Mouse (Mus musculus) hindbrain, postnatal 0 days (tissue): ENCODE measurements around the gene Klk1b1. TPM values are rescaled to one million over a fixed set of nuclear protein-coding genes. Genes with fewer than 3 reads are reported as not detected.

Experiments used
- ATAC-seq: fragments of 200-750 bp; cut with Nextera tagmentation; 2 replicates; pipeline ENCODE4 v1.8.0; 2017; ENCODE audit warnings: mild to moderate bottlenecking, moderate TSS enrichment, moderate library complexity
- DNase-seq: peaks from one replicate; pipeline ENCODE4 v3.0.0-alpha.2; 2015; ENCODE audit warnings: low spot score
- H3K27ac ChIP-seq: fragments of 300-500 bp; sonication (generic); 2 replicates; pipeline ENCODE4 v1.5.1; 2014; ENCODE audit warnings: mild to moderate bottlenecking
- H3K27me3 ChIP-seq: fragments of 300-500 bp; sonication (generic); 2 replicates; pipeline ENCODE4 v1.6.1; 2014; ENCODE audit warnings: low read length, mixed read lengths; ENCODE audit not compliant: insufficient read depth
- H3K36me3 ChIP-seq: fragments of 300-500 bp; sonication (generic); 2 replicates; pipeline ENCODE4 v1.6.1; 2014; ENCODE audit warnings: low read length, mixed read lengths; ENCODE audit not compliant: insufficient read depth
- H3K4me1 ChIP-seq: fragments of 300-500 bp; sonication (generic); 2 replicates; pipeline ENCODE4 v1.6.1; 2014; ENCODE audit warnings: antibody characterized with exemption, low read length, mixed read lengths; ENCODE audit not compliant: insufficient read depth
- H3K4me2 ChIP-seq: fragments of 300-500 bp; sonication (generic); 2 replicates; pipeline ENCODE4 v1.6.1; 2014; ENCODE audit warnings: low read depth, mild to moderate bottlenecking, low read length, moderate library complexity, mixed read lengths
- H3K4me3 ChIP-seq: fragments of 300-500 bp; sonication (generic); 2 replicates; pipeline ENCODE4 v1.5.1; 2014; ENCODE audit warnings: low read length
- H3K9ac ChIP-seq: fragments of 300-500 bp; sonication (generic); replicated peaks from 2 replicates; pipeline ENCODE4 v1.6.1; 2014; ENCODE audit warnings: mild to moderate bottlenecking, low read length, moderate library complexity, mixed read lengths
- H3K9me3 ChIP-seq: fragments of 300-500 bp; sonication (generic); 2 replicates; pipeline ENCODE4 v1.6.1; 2016; ENCODE audit warnings: low read length, mixed read lengths
- CTCF ChIP-seq: IDR thresholded peaks from 2 replicates; pipeline ENCODE4 v1.5.1; 2016; ENCODE audit warnings: antibody characterized with exemption, control low read depth, low read depth
- WGBS: fragments of 180-500 bp; shearing (Covaris S2); extraction: QIAGEN DNeasy Blood & Tissue Kit; methylation state at CpG from one replicate; pipeline ENCODE4 v1.1.7; 2014; 5-methylcytosine and 5-hydroxymethylcytosine counted together
- polyA plus RNA-seq: library from polyadenylated mRNA; unstranded; fragments of >200 nt; fragmentation: Nextera tagmentation; extraction: Ambion mirVana; gene quantifications from 2 replicates; pipeline ENCODE4 v1.2.1, GENCODE M21; 2015
- total RNA-seq: library from RNA; depleted of rRNA; stranded (reverse); fragments of >200 nt; gene quantifications from 2 replicates; pipeline ENCODE4 v1.2.3, GENCODE M21; 2014; rRNA removed

Gene Klk1b1
- not detected in 2 replicates for total RNA-seq
- not detected in 2 replicates for polyA plus RNA-seq

DNA sequence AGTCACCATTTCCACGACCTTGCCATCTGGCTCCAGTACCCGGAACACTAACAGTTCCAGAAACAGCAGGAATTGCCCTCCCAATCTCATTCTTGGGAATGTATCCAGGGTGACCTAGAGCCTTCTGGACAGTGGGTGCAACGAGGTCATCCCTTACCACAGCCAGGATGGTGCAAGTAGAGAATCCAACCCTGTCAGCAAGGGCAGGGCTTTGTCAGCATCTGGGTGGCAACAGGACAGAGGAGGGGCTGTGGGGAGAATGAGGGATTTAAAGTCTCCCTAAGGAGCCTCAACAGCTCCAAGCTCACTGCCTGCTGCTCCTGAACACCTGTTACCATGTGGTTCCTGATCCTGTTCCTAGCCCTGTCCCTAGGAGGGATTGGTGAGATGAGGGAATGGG, at the start of gene Klk1b1:
Gene Klk1b1 (plus strand): TSS at position 301 of the 400 bp plus-strand sequence.
- H3K27ac ChIP-seq = no peak within 1 kb of the TSS
- WGBS = 53% methylated on average over 3 of the region's 3 CpGs
- DNase-seq (no peak), ATAC-seq (no peak)
- H3K4me3 ChIP-seq = no peak within 1 kb of the TSS
- H3K4me1 ChIP-seq = no peaks in the 10 kb centered on the region
- no peaks in the 10 kb centered on the region for H3K27me3 ChIP-seq
- no peak within 1 kb of the TSS for H3K9ac ChIP-seq
- no peak within 1 kb of the TSS for H3K4me2 ChIP-seq
- TF ChIP-seq CTCF = no peak
- H3K9me3 ChIP-seq = no peaks in the 10 kb centered on the region
- H3K36me3 ChIP-seq = no peaks in the 10 kb centered on the region

DNA sequence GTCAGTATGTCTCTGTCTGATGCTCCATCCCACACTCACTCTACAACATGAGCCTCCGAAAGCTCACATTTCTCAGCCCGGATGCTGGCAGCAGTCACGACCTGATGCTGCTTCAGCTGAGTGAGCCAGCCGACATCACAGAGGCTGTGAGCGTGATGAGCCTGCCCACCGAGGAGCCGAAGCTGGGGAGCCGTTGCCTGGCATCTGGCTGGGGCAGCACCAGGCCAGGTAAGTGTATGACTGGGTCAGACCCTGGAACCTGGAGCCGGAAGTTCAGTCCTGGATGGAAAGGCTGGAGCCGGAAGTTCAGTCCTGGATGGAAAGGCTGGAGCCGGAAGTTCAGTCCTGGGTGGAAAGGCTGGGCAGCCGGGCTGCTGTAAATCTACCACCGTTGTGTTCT, 48.1 kb upstream of the Klk1b1 start:
- Histone ChIP-seq H3K36me3 (no peaks in the 10 kb centered on the region), H3K27me3 (no peaks in the 10 kb centered on the region), H3K4me2 (no peak overlapping the region), H3K4me1 (no peaks in the 10 kb centered on the region), H3K9me3 (no peaks in the 10 kb centered on the region), H3K4me3 (no peak overlapping the region), H3K9ac (no peak overlapping the region), H3K27ac (no peak overlapping the region)
- ATAC-seq = no peak
- 82% methylated on average over 13 of the region's 13 CpGs for WGBS
- DNase-seq = no peak
- no peak for TF ChIP-seq CTCF

DNA sequence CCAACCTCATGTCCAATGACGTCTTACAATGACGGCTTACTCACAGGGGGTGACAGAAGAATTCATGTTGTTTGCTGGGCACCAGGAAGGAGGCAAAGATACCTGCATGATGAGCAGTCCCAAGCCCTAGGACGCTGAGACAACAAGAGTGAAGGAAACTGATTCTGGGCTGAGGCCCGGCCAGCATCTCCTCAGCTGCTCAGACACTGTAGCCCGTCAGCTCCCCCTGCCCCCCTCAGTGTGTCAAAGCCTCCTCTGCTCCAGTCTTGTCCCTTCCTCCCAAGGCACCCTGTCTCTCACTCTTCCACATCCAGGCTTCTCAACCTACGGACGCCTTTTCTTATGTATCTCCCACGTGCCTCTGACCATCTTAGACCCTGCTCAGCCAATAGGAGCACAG, 47.7 kb upstream of the Klk1b1 start:
- no peak for DNase-seq
- H3K4me1 ChIP-seq = no peaks in the 10 kb centered on the region
- no peak overlapping the region for H3K27ac ChIP-seq

DNA sequence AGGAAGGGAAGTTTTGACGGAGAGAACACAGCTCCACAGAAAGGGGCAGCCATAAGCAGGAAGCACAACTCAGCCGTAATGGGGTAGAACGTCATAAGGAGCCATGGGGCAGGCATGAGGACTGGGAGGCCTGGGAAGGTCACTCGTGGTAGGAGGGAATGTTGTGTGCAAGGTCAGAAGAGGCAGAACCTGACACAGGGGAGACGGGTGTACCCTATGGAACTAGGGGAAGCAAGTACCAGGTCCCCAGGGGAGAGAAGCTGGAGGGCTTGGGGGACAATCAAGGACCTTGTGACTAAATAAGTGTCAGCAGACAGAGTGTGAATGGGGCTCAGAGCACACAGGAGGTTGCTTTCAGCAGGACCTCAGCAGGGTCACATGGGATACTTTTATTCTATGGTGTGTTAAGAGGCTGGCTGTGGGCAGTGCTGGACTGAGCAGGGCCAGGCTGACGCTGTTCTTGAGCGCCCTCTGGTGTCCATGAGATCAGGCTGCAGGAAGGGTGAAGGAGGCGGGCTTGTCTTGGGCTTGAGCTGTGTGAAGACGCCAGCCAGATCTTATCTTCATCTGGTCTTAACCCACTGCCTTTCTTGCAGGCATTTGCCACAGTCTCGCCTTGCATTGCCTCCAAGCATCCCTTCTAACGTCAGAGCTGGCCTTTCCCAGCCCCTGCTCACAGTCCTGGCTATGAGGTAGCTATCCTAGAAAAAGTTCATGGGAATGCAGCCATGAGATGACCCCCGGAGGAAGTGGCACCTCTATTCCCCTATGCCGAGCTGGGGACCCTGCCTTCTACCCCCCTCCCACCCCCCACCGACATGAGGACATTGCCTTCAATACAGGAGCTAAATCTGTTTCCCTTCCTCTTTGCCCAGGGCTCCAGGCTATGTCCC, 46.7 kb upstream of the Klk1b1 start:
- peak; percentile 93 for TF ChIP-seq CTCF
- H3K4me1 ChIP-seq = no peaks in the 10 kb centered on the region
- no peak overlapping the region for H3K4me2 ChIP-seq
- H3K27ac ChIP-seq = no peak overlapping the region
- H3K4me3 ChIP-seq = no peak overlapping the region
- no peaks in the 10 kb centered on the region for H3K9me3 ChIP-seq
- H3K36me3 ChIP-seq = no peaks in the 10 kb centered on the region
- peak; percentile 80 for DNase-seq
- WGBS = 32% methylated on average over 14 of the region's 14 CpGs
- no peak overlapping the region for H3K9ac ChIP-seq
- H3K27me3 ChIP-seq = no peaks in the 10 kb centered on the region
- ATAC-seq = peak; percentile 92

More for the DNA sequence above, 47.7 kb upstream of the Klk1b1 start:
- H3K4me2 ChIP-seq = no peak overlapping the region
- no peak overlapping the region for H3K9ac ChIP-seq
- TF ChIP-seq CTCF = no peak
- 73% methylated on average over 8 of the region's 8 CpGs for WGBS
- ATAC-seq = no peak
- H3K4me3 ChIP-seq = no peak overlapping the region
- H3K9me3 ChIP-seq = no peaks in the 10 kb centered on the region
- H3K36me3 ChIP-seq = no peaks in the 10 kb centered on the region
- H3K27me3 ChIP-seq = no peaks in the 10 kb centered on the region

DNA sequence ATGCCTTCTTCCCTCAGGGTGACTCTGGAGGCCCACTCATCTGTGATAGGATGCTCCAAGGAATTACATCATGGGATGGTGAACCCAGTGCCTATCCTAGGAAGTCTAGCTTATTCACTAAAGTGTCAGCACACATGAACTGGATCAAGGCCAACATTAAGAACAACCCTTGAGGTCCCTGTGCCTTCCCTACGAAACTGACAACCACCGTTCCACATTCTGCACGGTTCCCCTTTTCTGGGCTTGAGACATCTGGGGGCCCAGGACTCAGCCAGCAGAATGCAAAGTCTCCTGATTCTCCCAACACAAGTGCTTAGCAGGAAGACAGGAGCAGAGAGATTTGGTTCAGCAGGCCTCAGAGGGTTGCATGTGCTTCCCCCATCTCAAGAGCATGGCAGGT, 46.0 kb upstream of the Klk1b1 start:
- Histone ChIP-seq H3K27me3 (no peaks in the 10 kb centered on the region), H3K9ac (no peak overlapping the region), H3K4me3 (no peak overlapping the region), H3K36me3 (no peaks in the 10 kb centered on the region), H3K9me3 (no peaks in the 10 kb centered on the region), H3K4me2 (no peak overlapping the region), H3K4me1 (no peaks in the 10 kb centered on the region), H3K27ac (no peak overlapping the region)
- ATAC-seq (no peak), DNase-seq (no peak)
- 95% methylated on average over 3 of the region's 3 CpGs for WGBS
- no peak for TF ChIP-seq CTCF

DNA sequence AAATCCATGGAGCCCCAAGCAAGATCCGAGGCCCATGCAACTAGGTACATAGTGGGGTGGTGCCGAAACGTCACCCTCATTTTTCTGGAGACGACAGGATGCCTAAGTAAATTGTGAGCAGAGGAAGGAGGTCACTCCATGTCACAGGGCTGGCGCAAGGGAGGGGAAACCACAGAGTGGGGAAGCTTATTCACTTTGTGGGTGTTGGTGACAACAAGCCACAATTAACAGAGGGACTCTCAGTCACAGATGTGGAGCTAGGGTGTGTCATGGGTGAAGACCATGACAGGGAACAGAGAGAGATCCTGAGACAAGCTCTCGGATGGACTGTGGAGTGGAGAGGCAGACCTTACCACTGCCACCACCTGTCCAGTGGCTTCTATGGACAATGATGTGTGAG, 45.5 kb upstream of the Klk1b1 start:
- H3K27me3 ChIP-seq = no peaks in the 10 kb centered on the region
- H3K36me3 ChIP-seq = no peaks in the 10 kb centered on the region
- no peak for TF ChIP-seq CTCF
- no peak for ATAC-seq
- 81% methylated on average over 6 of the region's 6 CpGs for WGBS
- no peaks in the 10 kb centered on the region for H3K9me3 ChIP-seq
- no peak overlapping the region for H3K4me3 ChIP-seq
- no peak overlapping the region for H3K27ac ChIP-seq
- no peak for DNase-seq
- no peak overlapping the region for H3K9ac ChIP-seq
- H3K4me1 ChIP-seq = no peaks in the 10 kb centered on the region
- H3K4me2 ChIP-seq = no peak overlapping the region

DNA sequence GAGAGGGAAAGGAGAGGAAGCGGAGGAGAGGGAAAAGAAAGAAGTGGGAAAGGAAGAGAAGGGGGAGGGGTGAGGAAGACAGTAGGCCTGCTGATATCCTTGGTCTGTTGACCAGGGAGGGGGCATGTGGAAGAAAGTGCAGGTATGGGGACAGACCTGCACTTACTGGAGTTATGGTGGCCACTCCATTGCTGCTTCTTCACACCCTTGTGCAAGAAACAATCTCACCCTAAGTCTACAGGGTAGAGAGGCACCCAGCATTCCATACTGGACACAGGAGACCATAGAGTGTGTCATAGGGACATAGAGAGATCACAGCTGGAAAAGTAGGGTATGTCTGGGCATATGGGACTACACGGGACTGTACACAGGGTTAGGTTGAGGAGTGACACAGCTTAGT, 44.6 kb upstream of the Klk1b1 start:
- Histone ChIP-seq H3K9me3 (no peaks in the 10 kb centered on the region), H3K36me3 (no peaks in the 10 kb centered on the region), H3K4me1 (no peaks in the 10 kb centered on the region), H3K9ac (no peak overlapping the region), H3K27me3 (no peaks in the 10 kb centered on the region), H3K4me3 (no peak overlapping the region), H3K4me2 (no peak overlapping the region), H3K27ac (no peak overlapping the region)
- no peak for TF ChIP-seq CTCF
- 77% methylated on average over 2 of the region's 2 CpGs for WGBS
- ATAC-seq = no peak
- DNase-seq = no peak
